Mouse (Mus musculus) frontal cortex, postnatal 36 days (tissue): ENCODE measurements around the gene Hmcn2.

Source experiments
- DNase-seq, 2 experiments: peaks; one replicate each; pipeline ENCODE4 v3.0.0; 2022; ENCODE audit warnings: low spot score in 2 of 2

Gene Hmcn2

GRCm38 (mm10) chr2:31508851-31509250 is 194.6 kb downstream of the Hmcn2 start:
- no peak for DNase-seq
